Mouse (Mus musculus) 416B (cell line): ENCODE data around the gene Mrpl4.
"Not testable (repeated sequence)": the region's sequence is repeated elsewhere in the genome, so short reads cannot be mapped to it uniquely, and the experiment has no call there.

Experiments used
- DNase-seq: peaks from one replicate; pipeline ENCODE4 v3.0.0; 2011; ENCODE audit warnings: low read depth

Gene Mrpl4

GRCm38 (mm10) chr9:21041308-21041707, 38.8 kb downstream of the Mrpl4 start:
- DNase-seq = peak; percentile 74

GRCm38 (mm10) chr9:21043563-21043962, 41.0 kb downstream of the Mrpl4 start:
- DNase-seq = no peak

GRCm38 (mm10) chr9:21044785-21045184, 42.2 kb downstream of the Mrpl4 start:
- DNase-seq = not testable (repeated sequence)

- DNase-seq = no peak
These were observed 42.7 kb downstream of the Mrpl4 start for GRCm38 (mm10) chr9:21045235-21045634.

- no peak for DNase-seq
These were observed 49.0 kb downstream of the Mrpl4 start for GRCm38 (mm10) chr9:21051578-21051977.
